Mouse (Mus musculus): Measurements from ENCODE around the gene Ap3b1. TPM values are rescaled to one million over a fixed set of nuclear protein-coding genes. Genes with fewer than 3 reads are reported as not detected.

Gene Ap3b1
- polyA plus RNA-seq, 1 experiment = 29.3 TPM

DNA sequence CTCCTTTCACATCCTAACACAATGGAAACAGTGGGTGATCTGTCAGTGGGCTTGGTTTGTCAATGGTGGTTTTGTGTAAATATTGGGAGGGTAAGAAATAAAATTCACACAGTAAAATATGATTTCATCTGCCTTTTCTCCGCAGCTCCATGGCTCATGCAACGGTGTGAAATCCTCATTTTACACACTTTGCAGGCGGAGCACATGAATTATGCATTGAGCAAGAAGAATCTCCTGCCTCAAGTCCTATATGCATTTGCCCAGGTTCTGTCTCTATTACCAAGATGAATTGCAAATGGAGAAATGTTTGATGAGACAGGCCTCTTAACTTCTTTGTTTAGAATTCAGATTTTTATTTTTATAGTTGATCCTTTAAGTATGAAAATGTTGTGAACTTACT lies 131.9 kb downstream of the Ap3b1 start:
- H3K4me2 ChIP-seq (ENCODE audit: low read depth) = no peak overlapping the region
- H3K27me3 ChIP-seq (ENCODE audit: control insufficient read depth, insufficient read depth, insufficient read length) = no peaks in the 10 kb centered on the region
- no peak overlapping the region for H3K4me3 ChIP-seq
- no peaks in the 10 kb centered on the region for H3K79me2 ChIP-seq (ENCODE audit: control insufficient read depth, insufficient read depth)
- peaks cover 19% of the 10 kb centered on the region for H3K36me3 ChIP-seq (ENCODE audit: control insufficient read depth, insufficient read depth)
- no peak overlapping the region for H3ac ChIP-seq (ENCODE audit: control insufficient read depth, insufficient read length)
- TF ChIP-seq POLR2AphosphoS2 (IDR thresholded peaks at IDR 0.05; ENCODE audit: insufficient read length, low read depth) (no peak), MYOD1 (IDR thresholded peaks at IDR 0.05; ENCODE audit: control insufficient read depth in 1 of 3, insufficient read length in 2 of 3, low read depth in 2 of 3) (no peak), USF1 (IDR thresholded peaks at IDR 0.05; ENCODE audit: low read depth) (no peak), MYOG (IDR thresholded peaks at IDR 0.05; ENCODE audit: control insufficient read depth in 1 of 3, insufficient read depth in 1 of 3, insufficient read length in 2 of 3, low read depth in 2 of 3) (no peak), REST (IDR thresholded peaks at IDR 0.05; ENCODE audit: insufficient read depth, insufficient read length) (no peak), SRF (IDR thresholded peaks at IDR 0.05; ENCODE audit: control insufficient read depth, insufficient read length, low read depth) (no peak), POLR2A (IDR thresholded peaks at IDR 0.05; ENCODE audit: insufficient read length, low read depth) (no peak), E2F4 (IDR thresholded peaks at IDR 0.05; ENCODE audit: insufficient read depth) (no peak), MAX (IDR thresholded peaks at IDR 0.05; ENCODE audit: low read depth) (no peak), TCF3 (IDR thresholded peaks at IDR 0.05; ENCODE audit: insufficient read length, low read depth) (no peak), CEBPB (IDR thresholded peaks at IDR 0.05; ENCODE audit: insufficient read depth, poor library complexity, severe bottlenecking) (no peak), TCF12 (IDR thresholded peaks at IDR 0.05; ENCODE audit: insufficient read depth, poor library complexity, severe bottlenecking) (no peak)

DNA sequence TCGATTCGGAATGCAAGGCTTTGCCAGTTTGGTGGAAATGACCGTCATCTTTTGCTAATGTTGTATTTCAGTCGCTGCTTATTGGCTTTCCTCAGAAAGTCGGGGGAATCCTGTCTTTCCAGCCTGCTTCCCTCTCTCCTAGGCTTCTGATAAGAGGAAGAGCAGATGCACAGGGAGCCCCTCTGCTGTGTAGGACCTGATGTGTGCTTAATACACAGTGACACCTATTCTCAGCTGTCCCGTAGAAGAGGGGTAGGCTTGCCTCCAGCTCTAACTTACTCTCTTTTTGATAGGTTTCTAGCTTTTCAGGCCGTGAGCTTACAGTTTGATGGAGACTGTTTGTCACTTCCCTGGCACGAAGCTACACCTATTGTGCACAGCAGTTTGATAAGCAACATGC lies 132.4 kb downstream of the Ap3b1 start:
- peaks cover 15% of the 10 kb centered on the region for H3K36me3 ChIP-seq (ENCODE audit: control insufficient read depth, insufficient read depth)
- TF ChIP-seq POLR2AphosphoS2 (IDR thresholded peaks at IDR 0.05; ENCODE audit: insufficient read length, low read depth) (no peak), TCF3 (IDR thresholded peaks at IDR 0.05; ENCODE audit: insufficient read length, low read depth) (no peak), REST (IDR thresholded peaks at IDR 0.05; ENCODE audit: insufficient read depth, insufficient read length) (no peak), MYOG (IDR thresholded peaks at IDR 0.05; ENCODE audit: control insufficient read depth in 1 of 3, insufficient read depth in 1 of 3, insufficient read length in 2 of 3, low read depth in 2 of 3) (no peak), USF1 (IDR thresholded peaks at IDR 0.05; ENCODE audit: low read depth) (no peak), MYOD1 (IDR thresholded peaks at IDR 0.05; ENCODE audit: control insufficient read depth in 1 of 3, insufficient read length in 2 of 3, low read depth in 2 of 3) (no peak), TCF12 (IDR thresholded peaks at IDR 0.05; ENCODE audit: insufficient read depth, poor library complexity, severe bottlenecking) (no peak), MAX (IDR thresholded peaks at IDR 0.05; ENCODE audit: low read depth) (no peak), CEBPB (IDR thresholded peaks at IDR 0.05; ENCODE audit: insufficient read depth, poor library complexity, severe bottlenecking) (no peak), POLR2A (IDR thresholded peaks at IDR 0.05; ENCODE audit: insufficient read length, low read depth) (no peak), E2F4 (IDR thresholded peaks at IDR 0.05; ENCODE audit: insufficient read depth) (no peak), SRF (IDR thresholded peaks at IDR 0.05; ENCODE audit: control insufficient read depth, insufficient read length, low read depth) (no peak)
- no peak overlapping the region for H3K4me2 ChIP-seq (ENCODE audit: low read depth)
- no peaks in the 10 kb centered on the region for H3K79me2 ChIP-seq (ENCODE audit: control insufficient read depth, insufficient read depth)
- no peak overlapping the region for H3K4me3 ChIP-seq
- H3ac ChIP-seq (ENCODE audit: control insufficient read depth, insufficient read length) = no peak overlapping the region
- no peaks in the 10 kb centered on the region for H3K27me3 ChIP-seq (ENCODE audit: control insufficient read depth, insufficient read depth, insufficient read length)

DNA sequence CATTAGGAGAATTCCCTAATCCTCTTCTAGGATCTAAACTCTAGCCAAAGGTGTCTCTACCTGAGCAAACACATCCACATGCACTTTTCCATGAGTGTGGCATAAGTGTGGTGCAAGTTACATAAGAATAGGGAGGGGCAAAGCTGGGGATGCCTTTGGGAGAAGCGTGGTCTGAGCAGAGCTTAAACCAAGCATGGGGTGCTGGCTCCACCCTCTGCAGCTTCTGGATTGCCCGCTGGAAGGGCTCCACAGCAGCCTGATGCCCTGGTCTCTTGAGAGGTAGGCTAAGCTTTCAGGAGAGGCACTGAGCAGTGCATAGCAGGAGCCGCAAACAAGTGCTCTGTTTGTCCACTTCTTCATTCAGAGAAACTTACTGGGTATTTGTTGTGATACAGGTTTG lies 138.8 kb downstream of the Ap3b1 start:
- H3K4me3 ChIP-seq = no peak overlapping the region
- H3ac ChIP-seq (ENCODE audit: control insufficient read depth, insufficient read length) = no peak overlapping the region
- no peaks in the 10 kb centered on the region for H3K79me2 ChIP-seq (ENCODE audit: control insufficient read depth, insufficient read depth)
- TF ChIP-seq POLR2A (IDR thresholded peaks at IDR 0.05; ENCODE audit: insufficient read length, low read depth) = no peak
- TF ChIP-seq MYOG (IDR thresholded peaks at IDR 0.05; ENCODE audit: control insufficient read depth in 1 of 3, insufficient read depth in 1 of 3, insufficient read length in 2 of 3, low read depth in 2 of 3) = no peak
- no peak for TF ChIP-seq SRF (IDR thresholded peaks at IDR 0.05; ENCODE audit: control insufficient read depth, insufficient read length, low read depth)
- no peak for TF ChIP-seq TCF12 (IDR thresholded peaks at IDR 0.05; ENCODE audit: insufficient read depth, poor library complexity, severe bottlenecking)
- no peak for TF ChIP-seq USF1 (IDR thresholded peaks at IDR 0.05; ENCODE audit: low read depth)
- no peak for TF ChIP-seq MYOD1 (IDR thresholded peaks at IDR 0.05; ENCODE audit: control insufficient read depth in 1 of 3, insufficient read length in 2 of 3, low read depth in 2 of 3)
- no peak overlapping the region for H3K4me2 ChIP-seq (ENCODE audit: low read depth)
- peaks cover 14% of the 10 kb centered on the region for H3K36me3 ChIP-seq (ENCODE audit: control insufficient read depth, insufficient read depth)
- no peaks in the 10 kb centered on the region for H3K27me3 ChIP-seq (ENCODE audit: control insufficient read depth, insufficient read depth, insufficient read length)

DNA sequence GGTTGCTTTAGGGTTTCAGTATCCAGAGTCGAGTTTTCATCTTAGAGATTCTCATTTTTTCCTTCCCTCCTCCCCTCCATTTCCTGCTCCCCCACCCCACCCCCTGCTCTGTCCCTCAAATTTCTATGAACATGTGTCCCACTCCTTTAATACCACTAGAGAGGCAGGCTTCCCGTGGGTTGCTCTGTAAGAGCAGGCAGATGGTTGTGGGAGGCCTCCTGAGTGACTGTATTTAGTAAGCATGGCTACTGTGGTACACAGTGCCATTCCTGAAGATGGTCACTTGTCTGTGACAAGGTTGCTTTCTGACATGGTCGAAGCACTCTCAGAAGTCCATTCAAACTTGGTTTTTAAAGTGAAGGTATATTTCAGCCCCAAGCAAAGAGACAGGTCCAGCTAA lies 147.7 kb downstream of the Ap3b1 start:
- TF ChIP-seq TCF12 (IDR thresholded peaks at IDR 0.05; ENCODE audit: insufficient read depth, poor library complexity, severe bottlenecking) (no peak), POLR2AphosphoS2 (IDR thresholded peaks at IDR 0.05; ENCODE audit: insufficient read length, low read depth) (no peak), MYOG (IDR thresholded peaks at IDR 0.05; ENCODE audit: control insufficient read depth in 1 of 3, insufficient read depth in 1 of 3, insufficient read length in 2 of 3, low read depth in 2 of 3) (no peak), MYOD1 (IDR thresholded peaks at IDR 0.05; ENCODE audit: control insufficient read depth in 1 of 3, insufficient read length in 2 of 3, low read depth in 2 of 3) (no peak), SRF (IDR thresholded peaks at IDR 0.05; ENCODE audit: control insufficient read depth, insufficient read length, low read depth) (no peak), MAX (IDR thresholded peaks at IDR 0.05; ENCODE audit: low read depth) (no peak), CEBPB (IDR thresholded peaks at IDR 0.05; ENCODE audit: insufficient read depth, poor library complexity, severe bottlenecking) (no peak), REST (IDR thresholded peaks at IDR 0.05; ENCODE audit: insufficient read depth, insufficient read length) (no peak), USF1 (IDR thresholded peaks at IDR 0.05; ENCODE audit: low read depth) (no peak), TCF3 (IDR thresholded peaks at IDR 0.05; ENCODE audit: insufficient read length, low read depth) (no peak)
- no peak overlapping the region for H3ac ChIP-seq (ENCODE audit: control insufficient read depth, insufficient read length)

DNA sequence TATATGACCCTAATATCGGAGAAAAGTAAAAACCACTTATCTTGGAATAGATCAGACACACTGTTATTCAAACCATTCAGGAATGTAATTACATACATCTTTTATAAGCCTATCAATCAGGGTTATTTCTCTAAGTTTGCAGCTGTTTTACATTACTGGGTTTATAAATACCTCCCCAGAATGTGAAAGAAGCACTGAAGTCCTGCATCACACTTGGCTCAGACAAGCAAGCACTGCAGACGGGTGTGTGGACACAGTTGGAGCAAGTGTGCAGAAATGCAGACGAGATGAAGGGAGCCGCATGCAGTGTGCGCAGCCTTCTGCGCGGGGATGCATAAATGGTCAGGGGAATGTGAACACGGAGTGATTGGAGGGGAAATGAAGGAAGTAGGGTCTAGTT lies 149.6 kb downstream of the Ap3b1 start:
- TF ChIP-seq REST (IDR thresholded peaks at IDR 0.05; ENCODE audit: insufficient read depth, insufficient read length) (no peak), POLR2AphosphoS2 (IDR thresholded peaks at IDR 0.05; ENCODE audit: insufficient read length, low read depth) (no peak), POLR2A (IDR thresholded peaks at IDR 0.05; ENCODE audit: insufficient read length, low read depth) (no peak), SRF (IDR thresholded peaks at IDR 0.05; ENCODE audit: control insufficient read depth, insufficient read length, low read depth) (no peak), MAX (IDR thresholded peaks at IDR 0.05; ENCODE audit: low read depth) (no peak), MYOG (IDR thresholded peaks at IDR 0.05; ENCODE audit: control insufficient read depth in 1 of 3, insufficient read depth in 1 of 3, insufficient read length in 2 of 3, low read depth in 2 of 3) (no peak), USF1 (IDR thresholded peaks at IDR 0.05; ENCODE audit: low read depth) (no peak), E2F4 (IDR thresholded peaks at IDR 0.05; ENCODE audit: insufficient read depth) (no peak), CEBPB (IDR thresholded peaks at IDR 0.05; ENCODE audit: insufficient read depth, poor library complexity, severe bottlenecking) (no peak)
- Histone ChIP-seq H3K79me2 (ENCODE audit: control insufficient read depth, insufficient read depth) (no peaks in the 10 kb centered on the region), H3ac (ENCODE audit: control insufficient read depth, insufficient read length) (no peak overlapping the region), H3K4me2 (ENCODE audit: low read depth) (no peak overlapping the region), H3K27me3 (ENCODE audit: control insufficient read depth, insufficient read depth, insufficient read length) (no peaks in the 10 kb centered on the region), H3K4me3 (no peak overlapping the region), H3K36me3 (ENCODE audit: control insufficient read depth, insufficient read depth) (peaks cover 3% of the 10 kb centered on the region)

More for the DNA sequence above, 147.7 kb downstream of the Ap3b1 start:
- H3K79me2 ChIP-seq (ENCODE audit: control insufficient read depth, insufficient read depth) = no peaks in the 10 kb centered on the region
- H3K27me3 ChIP-seq (ENCODE audit: control insufficient read depth, insufficient read depth, insufficient read length) = no peaks in the 10 kb centered on the region
- no peak overlapping the region for H3K4me3 ChIP-seq
- peaks cover 3% of the 10 kb centered on the region for H3K36me3 ChIP-seq (ENCODE audit: control insufficient read depth, insufficient read depth)
- no peak overlapping the region for H3K4me2 ChIP-seq (ENCODE audit: low read depth)

Measured in myocyte (in vitro differentiated cells).